Mouse (Mus musculus): ENCODE measurements around the gene Atp8a2. TPM values are rescaled to one million over a fixed set of nuclear protein-coding genes. Genes with fewer than 3 reads are reported as not detected.

The Atp8a2 gene
- total RNA-seq, 1 experiment: 0.62 TPM

GRCm38 (mm10) chr14:59762227-59762626, 434.8 kb downstream of the Atp8a2 start:
- DNase-seq (ENCODE audit: low read depth, low spot score): no peak
- H3K4me3 ChIP-seq (ENCODE audit: insufficient read depth in 1 of 2, low read depth in 1 of 2, low read length in 2 of 2, poor library complexity in 1 of 2, severe bottlenecking in 1 of 2): no peak overlapping the region
- in situ Hi-C loops (cut with MboI; ENCODE audit: low sequenced_read_pairs in 2 of 2, unreplicated experiment in 2 of 2): no loop called here
- TF ChIP-seq ZNF384 (IDR thresholded peaks at IDR 0.05; ENCODE audit: low read depth, low read length): no peak
- no peak for TF ChIP-seq MAFK (IDR thresholded peaks at IDR 0.05; ENCODE audit: insufficient read depth, low read depth, low read length)
- no peak for TF ChIP-seq ZC3H11A (IDR thresholded peaks at IDR 0.05; ENCODE audit: borderline replicate concordance, low read depth, low read length)
- TF ChIP-seq CHD2 (IDR thresholded peaks at IDR 0.05; ENCODE audit: low read depth, low read length): no peak
- no peak for TF ChIP-seq HCFC1 (IDR thresholded peaks at IDR 0.05; ENCODE audit: borderline replicate concordance, insufficient read depth, low read length)
- no peaks in the 10 kb centered on the region for H3K4me1 ChIP-seq (ENCODE audit: control insufficient read depth in 2 of 2, insufficient read depth in 2 of 2, low read length in 2 of 2, poor library complexity in 1 of 2)
- no peak overlapping the region for H3K27ac ChIP-seq (ENCODE audit: insufficient read depth, low read depth, low read length, poor library complexity, severe bottlenecking)
- H3K9ac ChIP-seq (ENCODE audit: insufficient read depth, low read depth, low read length, poor library complexity, severe bottlenecking): no peak overlapping the region
- H3K36me3 ChIP-seq (ENCODE audit: control insufficient read depth, insufficient read depth, low read length, poor library complexity, severe bottlenecking): no peaks in the 10 kb centered on the region
- no peaks in the 10 kb centered on the region for H3K9me3 ChIP-seq (ENCODE audit: control insufficient read depth, insufficient read depth, low read depth, low read length)

- TF ChIP-seq CHD2 (IDR thresholded peaks at IDR 0.05; ENCODE audit: low read depth, low read length): no peak
- no peak for TF ChIP-seq HCFC1 (IDR thresholded peaks at IDR 0.05; ENCODE audit: borderline replicate concordance, insufficient read depth, low read length)
- no peak for TF ChIP-seq MAFK (IDR thresholded peaks at IDR 0.05; ENCODE audit: insufficient read depth, low read depth, low read length)
- no peak for TF ChIP-seq ZNF384 (IDR thresholded peaks at IDR 0.05; ENCODE audit: low read depth, low read length)
- no peak for TF ChIP-seq ZC3H11A (IDR thresholded peaks at IDR 0.05; ENCODE audit: borderline replicate concordance, low read depth, low read length)
- Histone ChIP-seq H3K9me3 (ENCODE audit: control insufficient read depth, insufficient read depth, low read depth, low read length) (no peaks in the 10 kb centered on the region), H3K9ac (ENCODE audit: insufficient read depth, low read depth, low read length, poor library complexity, severe bottlenecking) (no peak overlapping the region), H3K27ac (ENCODE audit: insufficient read depth, low read depth, low read length, poor library complexity, severe bottlenecking) (no peak overlapping the region), H3K36me3 (ENCODE audit: control insufficient read depth, insufficient read depth, low read length, poor library complexity, severe bottlenecking) (no peaks in the 10 kb centered on the region), H3K4me1 (ENCODE audit: control insufficient read depth in 2 of 2, insufficient read depth in 2 of 2, low read length in 2 of 2, poor library complexity in 1 of 2) (no peaks in the 10 kb centered on the region), H3K4me3 (ENCODE audit: insufficient read depth in 1 of 2, low read depth in 1 of 2, low read length in 2 of 2, poor library complexity in 1 of 2, severe bottlenecking in 1 of 2) (no peak overlapping the region)
- no peak for DNase-seq (ENCODE audit: low read depth, low spot score)
- in situ Hi-C loops (cut with MboI; ENCODE audit: low sequenced_read_pairs in 2 of 2, unreplicated experiment in 2 of 2): no loop called here
Observed at GRCm38 (mm10) chr14:59759900-59760493, 437.0 kb downstream of the Atp8a2 start.

DNA sequence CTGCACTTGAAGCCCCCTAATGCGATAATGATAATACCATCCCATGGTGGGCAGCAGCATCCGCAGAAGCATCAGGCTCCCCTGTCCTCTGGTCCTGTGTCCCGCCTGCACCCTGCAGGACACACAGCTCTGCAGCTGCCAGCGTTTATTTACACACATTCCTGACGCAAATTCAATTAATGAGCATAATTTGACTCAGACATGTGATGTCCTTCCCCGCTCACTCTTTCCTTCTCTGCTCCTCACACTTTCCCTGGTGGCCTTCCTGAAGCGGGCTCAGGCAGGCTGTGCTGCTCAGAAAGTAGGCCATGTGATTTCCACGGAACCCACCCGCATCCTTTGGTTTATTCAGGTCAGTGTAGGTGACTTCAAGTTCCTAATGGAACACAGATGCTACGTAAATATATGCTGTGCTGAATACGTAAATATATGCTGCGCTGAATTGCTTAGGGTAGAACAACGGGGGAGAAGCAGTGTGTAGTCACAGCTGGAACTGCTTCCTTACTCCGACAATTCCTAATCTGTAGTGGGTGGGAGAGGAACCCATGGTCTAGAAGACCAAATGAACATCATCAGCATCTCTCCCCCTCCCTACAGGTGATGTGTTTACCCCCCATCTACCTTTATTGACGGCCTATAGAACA, 437.7 kb downstream of the Atp8a2 start:
- TF ChIP-seq HCFC1 (IDR thresholded peaks at IDR 0.05; ENCODE audit: borderline replicate concordance, insufficient read depth, low read length) (no peak), MAFK (IDR thresholded peaks at IDR 0.05; ENCODE audit: insufficient read depth, low read depth, low read length) (no peak), ZC3H11A (IDR thresholded peaks at IDR 0.05; ENCODE audit: borderline replicate concordance, low read depth, low read length) (no peak), CHD2 (IDR thresholded peaks at IDR 0.05; ENCODE audit: low read depth, low read length) (no peak), ZNF384 (IDR thresholded peaks at IDR 0.05; ENCODE audit: low read depth, low read length) (no peak)
- Histone ChIP-seq H3K4me3 (ENCODE audit: insufficient read depth in 1 of 2, low read depth in 1 of 2, low read length in 2 of 2, poor library complexity in 1 of 2, severe bottlenecking in 1 of 2) (no peak overlapping the region), H3K27ac (ENCODE audit: insufficient read depth, low read depth, low read length, poor library complexity, severe bottlenecking) (no peak overlapping the region), H3K36me3 (ENCODE audit: control insufficient read depth, insufficient read depth, low read length, poor library complexity, severe bottlenecking) (no peaks in the 10 kb centered on the region), H3K9me3 (ENCODE audit: control insufficient read depth, insufficient read depth, low read depth, low read length) (no peaks in the 10 kb centered on the region), H3K9ac (ENCODE audit: insufficient read depth, low read depth, low read length, poor library complexity, severe bottlenecking) (no peak overlapping the region), H3K4me1 (ENCODE audit: control insufficient read depth in 2 of 2, insufficient read depth in 2 of 2, low read length in 2 of 2, poor library complexity in 1 of 2) (no peaks in the 10 kb centered on the region)
- no peak for DNase-seq (ENCODE audit: low read depth, low spot score)
- in situ Hi-C loops (cut with MboI; ENCODE audit: low sequenced_read_pairs in 2 of 2, unreplicated experiment in 2 of 2): no loop called here

GRCm38 (mm10) chr14:59752401-59752800, 444.6 kb downstream of the Atp8a2 start:
- in situ Hi-C loops (cut with MboI; ENCODE audit: low sequenced_read_pairs in 2 of 2, unreplicated experiment in 2 of 2): no loop called here
- H3K9me3 ChIP-seq (ENCODE audit: control insufficient read depth, insufficient read depth, low read depth, low read length): no peaks in the 10 kb centered on the region
- H3K36me3 ChIP-seq (ENCODE audit: control insufficient read depth, insufficient read depth, low read length, poor library complexity, severe bottlenecking): no peaks in the 10 kb centered on the region
- H3K9ac ChIP-seq (ENCODE audit: insufficient read depth, low read depth, low read length, poor library complexity, severe bottlenecking): no peak overlapping the region
- no peak for DNase-seq (ENCODE audit: low read depth, low spot score)
- no peak overlapping the region for H3K4me3 ChIP-seq (ENCODE audit: insufficient read depth in 1 of 2, low read depth in 1 of 2, low read length in 2 of 2, poor library complexity in 1 of 2, severe bottlenecking in 1 of 2)
- no peak overlapping the region for H3K27ac ChIP-seq (ENCODE audit: insufficient read depth, low read depth, low read length, poor library complexity, severe bottlenecking)
- TF ChIP-seq ZC3H11A (IDR thresholded peaks at IDR 0.05; ENCODE audit: borderline replicate concordance, low read depth, low read length) (no peak), CHD2 (IDR thresholded peaks at IDR 0.05; ENCODE audit: low read depth, low read length) (no peak), ZNF384 (IDR thresholded peaks at IDR 0.05; ENCODE audit: low read depth, low read length) (no peak), HCFC1 (IDR thresholded peaks at IDR 0.05; ENCODE audit: borderline replicate concordance, insufficient read depth, low read length) (no peak), MAFK (IDR thresholded peaks at IDR 0.05; ENCODE audit: insufficient read depth, low read depth, low read length) (no peak)
- no peaks in the 10 kb centered on the region for H3K4me1 ChIP-seq (ENCODE audit: control insufficient read depth in 2 of 2, insufficient read depth in 2 of 2, low read length in 2 of 2, poor library complexity in 1 of 2)
